Mouse (Mus musculus): ENCODE measurements around the gene Tnik.

DNA sequence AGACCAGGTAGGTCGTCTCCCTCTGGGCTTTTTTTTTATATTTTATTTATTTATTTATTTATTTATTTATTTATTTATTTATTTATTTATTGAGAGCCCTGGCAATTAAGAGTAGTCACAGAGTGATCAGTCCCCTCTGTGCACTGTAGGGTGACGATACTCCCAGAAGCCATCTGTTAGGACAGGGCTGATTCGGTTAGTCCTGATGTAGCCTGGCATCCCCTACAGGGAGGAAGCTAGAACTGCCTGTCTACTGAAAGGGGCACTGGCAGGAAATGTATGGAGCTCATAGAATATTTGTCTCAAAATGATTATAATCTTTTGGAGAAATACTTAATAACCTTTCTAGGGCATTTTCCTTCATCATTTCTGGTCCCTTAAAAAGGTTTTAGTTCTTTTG is 147.3 kb downstream of the Tnik start:
- TF ChIP-seq CTCF (IDR thresholded peaks at IDR 0.05; ENCODE audit: borderline replicate concordance, control insufficient read depth, extremely low read depth, insufficient read depth, low read length, poor library complexity) (no peak), POLR2A (IDR thresholded peaks at IDR 0.05; ENCODE audit: control insufficient read depth, extremely low read depth, insufficient read depth, low read length, poor library complexity) (no peak)

Measured in thymus, adult 2 months (tissue).